Mouse (Mus musculus) MEL (cell line): ENCODE measurements at regions not wholly inside any gene's neighbourhood (a gene's known extent, or its start where the extent isn't known, plus 50 kb on each side); places are given as distances from the start of the nearest gene placed in this dataset.

Experiments used
- CTCF ChIP-seq, 3 experiments: IDR thresholded peaks in 2 of 3; conservative IDR thresholded peaks in 1 of 3; 2 replicates each; pipeline ENCODE4 v1.5.1; 2011 to 2012; ENCODE audit warnings: low read length in 3 of 3, low read depth in 2 of 3, mild to moderate bottlenecking in 2 of 3, improper control_type of control experiment in 1 of 3, inconsistent platforms in 1 of 3, mixed read lengths in 1 of 3, moderate library complexity in 1 of 3; ENCODE audit not compliant: control insufficient read depth in 1 of 3, insufficient read depth in 1 of 3, poor library complexity in 1 of 3, severe bottlenecking in 1 of 3
- E2F4 ChIP-seq: IDR thresholded peaks from 2 replicates; pipeline ENCODE4 v1.6.1; 2011; ENCODE audit warnings: low read depth, low read length, improper control_type of control experiment, borderline replicate concordance
- GATA1 ChIP-seq: IDR thresholded peaks from 2 replicates; pipeline ENCODE4 v1.6.1; 2011; ENCODE audit warnings: low read depth, low read length, improper control_type of control experiment
- KAT2A ChIP-seq: conservative IDR thresholded peaks from 2 replicates; pipeline ENCODE4 v1.6.1; 2012; ENCODE audit warnings: low read depth, low read length, improper control_type of control experiment, inconsistent platforms
- MAZ ChIP-seq: IDR thresholded peaks from 2 replicates; pipeline ENCODE4 v1.6.1; 2012; ENCODE audit warnings: low read depth, mild to moderate bottlenecking, inconsistent platforms, low read length, improper control_type of control experiment
- POLR2A ChIP-seq, 2 experiments: IDR thresholded peaks; 2 replicates each; pipeline ENCODE4 v1.6.1; 2011 to 2012; ENCODE audit warnings: low read length in 2 of 2, mild to moderate bottlenecking in 2 of 2, control low read depth in 1 of 2, improper control_type of control experiment in 1 of 2, low read depth in 1 of 2, moderate library complexity in 1 of 2; ENCODE audit not compliant: control insufficient read depth in 1 of 2, insufficient read depth in 1 of 2, poor library complexity in 1 of 2
- RAD21 ChIP-seq: IDR thresholded peaks from 2 replicates; pipeline ENCODE4 v1.6.1; 2011; ENCODE audit warnings: mild to moderate bottlenecking, low read depth, low read length, improper control_type of control experiment
- RCOR1 ChIP-seq: IDR thresholded peaks from 2 replicates; pipeline ENCODE4 v1.6.1; 2012; ENCODE audit warnings: low read depth, mild to moderate bottlenecking, inconsistent platforms, low read length, improper control_type of control experiment
- ZC3H11A ChIP-seq: IDR thresholded peaks from 2 replicates; pipeline ENCODE4 v1.6.1; 2012; ENCODE audit warnings: low read depth, mild to moderate bottlenecking, inconsistent platforms, low read length, improper control_type of control experiment
- ZKSCAN1 ChIP-seq: IDR thresholded peaks from 2 replicates; pipeline ENCODE4 v1.6.1; 2012; ENCODE audit warnings: low read depth, mild to moderate bottlenecking, inconsistent platforms, low read length, improper control_type of control experiment, moderate library complexity

- TF ChIP-seq RCOR1 (no peak), GATA1 (no peak), POLR2A (IDR thresholded peaks at IDR 0.05; ENCODE audit: control insufficient read depth in 1 of 2, insufficient read depth in 1 of 2, low read depth in 1 of 2, low read length in 2 of 2, poor library complexity in 1 of 2) (no peak), MAZ (no peak), CTCF (IDR thresholded peaks at IDR 0.05 in 2 of 3, conservative IDR thresholded peaks at IDR 0.05 in 1 of 3; ENCODE audit: control insufficient read depth in 1 of 3, insufficient read depth in 1 of 3, low read depth in 2 of 3, low read length in 3 of 3, poor library complexity in 1 of 3, severe bottlenecking in 1 of 3) (no peak), ZC3H11A (no peak), RAD21 (no peak), KAT2A (no peak), E2F4 (no peak), ZKSCAN1 (no peak)
Observed at GRCm38 (mm10) chr12:46197482-46198101, 621.1 kb downstream of the Nova1 start.
